Mouse (Mus musculus) heart, embryonic 15.5 days (tissue): Measurements from ENCODE around the gene Grb10. TPM values are rescaled to one million over a fixed set of nuclear protein-coding genes. Genes with fewer than 3 reads are reported as not detected.

Experiments used
- ATAC-seq: fragments of 200-750 bp; cut with Nextera tagmentation; replicated peaks from 2 replicates; pipeline ENCODE4 v1.8.0; 2017; ENCODE audit warnings: low read depth, moderate TSS enrichment; ENCODE audit not compliant: insufficient number of reproducible peaks, insufficient read depth, low FRiP score
- H3K27ac ChIP-seq: fragments of 300-500 bp; sonication (generic); 2 replicates; pipeline ENCODE4 v1.5.1; 2015; ENCODE audit warnings: mild to moderate bottlenecking, inconsistent platforms
- H3K27me3 ChIP-seq: fragments of 300-500 bp; sonication (generic); 2 replicates; pipeline ENCODE4 v1.6.1; 2015; ENCODE audit warnings: inconsistent platforms
- H3K36me3 ChIP-seq: fragments of 300-500 bp; sonication (generic); 2 replicates; pipeline ENCODE4 v1.6.1; 2015; ENCODE audit warnings: mild to moderate bottlenecking, inconsistent platforms
- H3K4me1 ChIP-seq: fragments of 300-500 bp; sonication (generic); replicated peaks from 2 replicates; pipeline ENCODE4 v1.6.1; 2015; ENCODE audit warnings: inconsistent platforms
- H3K4me2 ChIP-seq: fragments of 300-500 bp; sonication (generic); 2 replicates; pipeline ENCODE4 v1.6.1; 2015; ENCODE audit warnings: inconsistent platforms, mild to moderate bottlenecking, moderate library complexity
- H3K4me3 ChIP-seq: fragments of 300-500 bp; sonication (generic); 2 replicates; pipeline ENCODE4 v1.5.1; 2015; ENCODE audit warnings: mild to moderate bottlenecking, inconsistent platforms
- H3K9ac ChIP-seq: fragments of 300-500 bp; sonication (generic); 2 replicates; pipeline ENCODE4 v1.6.1; 2015; ENCODE audit warnings: mild to moderate bottlenecking, inconsistent platforms
- H3K9me3 ChIP-seq: fragments of 300-500 bp; sonication (generic); replicated peaks from 2 replicates; pipeline ENCODE4 v1.6.1; 2016; ENCODE audit warnings: inconsistent platforms
- WGBS: fragments of 180-500 bp; shearing (Covaris S2); methylation state at CpG from one replicate; pipeline ENCODE4 v1.1.7; 2015; ENCODE audit warnings: mixed read lengths; 5-methylcytosine and 5-hydroxymethylcytosine counted together
- polyA plus RNA-seq: library from polyadenylated mRNA; unstranded; fragments of >200 nt; fragmentation: Nextera tagmentation; extraction: Ambion mirVana; gene quantifications from 2 replicates; pipeline ENCODE4 v1.2.1, GENCODE M21; 2015

The Grb10 gene
- polyA plus RNA-seq, 1 experiment from 2014 or later, result 529 TPM

GRCm38 (mm10) chr11:12032831-12033230 lies 5.7 kb downstream of the Grb10 start:
- H3K27me3 ChIP-seq, result peaks cover 91% of the 10 kb centered on the region
- H3K9ac ChIP-seq, result peak overlapping the region; percentile 36
- H3K9me3 ChIP-seq, result no peaks in the 10 kb centered on the region
- peaks cover 10% of the 10 kb centered on the region for H3K36me3 ChIP-seq
- WGBS, result 16% methylated on average over 5 of the region's 5 CpGs
- H3K4me1 ChIP-seq, result peaks cover 8% of the 10 kb centered on the region
- peak overlapping the region; percentile 50 for H3K27ac ChIP-seq
- no peak for ATAC-seq
- H3K4me3 ChIP-seq, result peak overlapping the region; percentile 68
- peak overlapping the region; percentile 65 for H3K4me2 ChIP-seq

GRCm38 (mm10) chr11:12026638-12027037 lies 11.8 kb downstream of the Grb10 start:
- no peak for ATAC-seq
- Histone ChIP-seq H3K4me1 (peaks cover 20% of the 10 kb centered on the region), H3K36me3 (peaks cover 44% of the 10 kb centered on the region)

GRCm38 (mm10) chr11:12025756-12026593 lies 12.5 kb downstream of the Grb10 start:
- Histone ChIP-seq H3K27ac (no peak overlapping the region), H3K4me1 (peaks cover 17% of the 10 kb centered on the region), H3K4me2 (peak overlapping the region; percentile 71), H3K9ac (no peak overlapping the region), H3K36me3 (peaks cover 45% of the 10 kb centered on the region), H3K27me3 (peaks cover 89% of the 10 kb centered on the region), H3K4me3 (peak overlapping the region; percentile 38), H3K9me3 (peaks cover 12% of the 10 kb centered on the region; the same call in 1 of the 2 replicates)
- ATAC-seq, result peak; percentile 86
- WGBS, result 60% methylated on average over 108 of the region's 108 CpGs

More at GRCm38 (mm10) chr11:12026638-12027037, 11.8 kb downstream of the Grb10 start:
- 54% methylated on average over 17 of the region's 17 CpGs for WGBS
- H3K9me3 ChIP-seq, result peaks cover 12% of the 10 kb centered on the region; the same call in 1 of the 2 replicates
- H3K27ac ChIP-seq, result no peak overlapping the region
- H3K27me3 ChIP-seq, result peaks cover 89% of the 10 kb centered on the region
- peak overlapping the region; percentile 71 for H3K4me2 ChIP-seq
- H3K4me3 ChIP-seq, result peak overlapping the region; percentile 38
- H3K9ac ChIP-seq, result no peak overlapping the region

GRCm38 (mm10) chr11:12025392-12025755 lies 13.1 kb downstream of the Grb10 start:
- peaks cover 17% of the 10 kb centered on the region for H3K4me1 ChIP-seq
- ATAC-seq, result peak; percentile 61
- H3K4me3 ChIP-seq, result 0 out of 2 replicates have a peak overlapping the region, but pooled peaks have one; percentile 38
- H3K4me2 ChIP-seq, result peak overlapping the region; percentile 71; the same call in 1 of the 2 replicates
- peaks cover 84% of the 10 kb centered on the region for H3K27me3 ChIP-seq
- 58% methylated on average over 32 of the region's 32 CpGs for WGBS
- no peak overlapping the region for H3K9ac ChIP-seq
- peaks cover 45% of the 10 kb centered on the region for H3K36me3 ChIP-seq
- peaks cover 12% of the 10 kb centered on the region; the same call in 1 of the 2 replicates for H3K9me3 ChIP-seq
- H3K27ac ChIP-seq, result no peak overlapping the region

- peaks cover 29% of the 10 kb centered on the region for H3K4me1 ChIP-seq
- peaks cover 12% of the 10 kb centered on the region; the same call in 1 of the 2 replicates for H3K9me3 ChIP-seq
- H3K27ac ChIP-seq, result no peak overlapping the region
- WGBS, result 43% methylated on average over 3 of the region's 3 CpGs
- no peak for ATAC-seq
- H3K27me3 ChIP-seq, result peaks cover 69% of the 10 kb centered on the region
- H3K4me3 ChIP-seq, result no peak overlapping the region
- no peak overlapping the region for H3K4me2 ChIP-seq
- peaks cover 38% of the 10 kb centered on the region for H3K36me3 ChIP-seq
- no peak overlapping the region for H3K9ac ChIP-seq
These were observed 15.4 kb downstream of the Grb10 start for GRCm38 (mm10) chr11:12023051-12023450.

- WGBS, result 69% methylated on average over 1 of the region's 1 CpGs
- Histone ChIP-seq H3K36me3 (peaks cover 14% of the 10 kb centered on the region), H3K9me3 (no peaks in the 10 kb centered on the region), H3K4me2 (no peak overlapping the region), H3K4me1 (peaks cover 24% of the 10 kb centered on the region), H3K27me3 (peaks cover 44% of the 10 kb centered on the region), H3K27ac (peak overlapping the region; percentile 64; the same call in 1 of the 2 replicates), H3K4me3 (no peak overlapping the region), H3K9ac (no peak overlapping the region)
- ATAC-seq, result no peak
These were observed 18.8 kb downstream of the Grb10 start for GRCm38 (mm10) chr11:12019651-12020050.

GRCm38 (mm10) chr11:12018604-12019003 lies 19.9 kb downstream of the Grb10 start:
- 48% methylated on average over 4 of the region's 4 CpGs for WGBS
- H3K36me3 ChIP-seq, result peaks cover 16% of the 10 kb centered on the region
- H3K4me2 ChIP-seq, result peak overlapping the region; percentile 3; the same call in 1 of the 2 replicates
- peak overlapping the region; percentile 64 for H3K27ac ChIP-seq
- ATAC-seq, result peak; percentile 70
- H3K9ac ChIP-seq, result no peak overlapping the region
- H3K27me3 ChIP-seq, result peaks cover 35% of the 10 kb centered on the region
- peaks cover 24% of the 10 kb centered on the region for H3K4me1 ChIP-seq
- H3K9me3 ChIP-seq, result no peaks in the 10 kb centered on the region
- no peak overlapping the region for H3K4me3 ChIP-seq

GRCm38 (mm10) chr11:12010084-12010483 lies 28.4 kb downstream of the Grb10 start:
- peaks cover 8% of the 10 kb centered on the region for H3K36me3 ChIP-seq
- no peak overlapping the region for H3K4me2 ChIP-seq
- 0 out of 2 replicates have a peak overlapping the region, but pooled peaks have one; percentile 24 for H3K27ac ChIP-seq
- peaks cover 13% of the 10 kb centered on the region for H3K4me1 ChIP-seq
- H3K27me3 ChIP-seq, result no peaks in the 10 kb centered on the region
- H3K9ac ChIP-seq, result no peak overlapping the region
- no peak for ATAC-seq
- 53% methylated on average over 3 of the region's 3 CpGs for WGBS
- no peak overlapping the region for H3K4me3 ChIP-seq
- no peaks in the 10 kb centered on the region for H3K9me3 ChIP-seq

GRCm38 (mm10) chr11:12000293-12000910 lies 38.1 kb downstream of the Grb10 start:
- Histone ChIP-seq H3K9me3 (no peaks in the 10 kb centered on the region), H3K36me3 (no peaks in the 10 kb centered on the region), H3K27ac (no peak overlapping the region), H3K4me1 (peaks cover 16% of the 10 kb centered on the region), H3K9ac (no peak overlapping the region), H3K4me3 (no peak overlapping the region), H3K27me3 (no peaks in the 10 kb centered on the region), H3K4me2 (no peak overlapping the region)
- 77% methylated on average over 4 of the region's 4 CpGs for WGBS
- no peak for ATAC-seq

- WGBS, result 56% methylated on average over 3 of the region's 3 CpGs
- no peaks in the 10 kb centered on the region for H3K36me3 ChIP-seq
- ATAC-seq, result peak; percentile 63; the same call in 1 of the 2 replicates
- no peak overlapping the region for H3K4me2 ChIP-seq
- peak overlapping the region; percentile 10 for H3K27ac ChIP-seq
- no peak overlapping the region for H3K4me3 ChIP-seq
- no peaks in the 10 kb centered on the region for H3K9me3 ChIP-seq
- no peak overlapping the region for H3K9ac ChIP-seq
- H3K4me1 ChIP-seq, result peaks cover 24% of the 10 kb centered on the region
- no peaks in the 10 kb centered on the region for H3K27me3 ChIP-seq
These were observed 39.6 kb downstream of the Grb10 start for GRCm38 (mm10) chr11:11998881-11999280.

- H3K27ac ChIP-seq, result peak overlapping the region; percentile 84
These were observed 41.4 kb downstream of the Grb10 start for GRCm38 (mm10) chr11:11997045-11997444.

More at GRCm38 (mm10) chr11:11997045-11997444, 41.4 kb downstream of the Grb10 start:
- H3K36me3 ChIP-seq, result no peaks in the 10 kb centered on the region
- no peak overlapping the region for H3K4me2 ChIP-seq
- peak; percentile 58; the same call in 1 of the 2 replicates for ATAC-seq
- no peak overlapping the region for H3K9ac ChIP-seq
- H3K4me1 ChIP-seq, result peaks cover 40% of the 10 kb centered on the region
- no peak overlapping the region for H3K4me3 ChIP-seq
- no peaks in the 10 kb centered on the region for H3K9me3 ChIP-seq
- no peaks in the 10 kb centered on the region for H3K27me3 ChIP-seq
- 21% methylated on average over 1 of the region's 1 CpGs for WGBS
